17 mouse cellular contexts compared by ENCODE assay signal in the genomic region with DNA sequence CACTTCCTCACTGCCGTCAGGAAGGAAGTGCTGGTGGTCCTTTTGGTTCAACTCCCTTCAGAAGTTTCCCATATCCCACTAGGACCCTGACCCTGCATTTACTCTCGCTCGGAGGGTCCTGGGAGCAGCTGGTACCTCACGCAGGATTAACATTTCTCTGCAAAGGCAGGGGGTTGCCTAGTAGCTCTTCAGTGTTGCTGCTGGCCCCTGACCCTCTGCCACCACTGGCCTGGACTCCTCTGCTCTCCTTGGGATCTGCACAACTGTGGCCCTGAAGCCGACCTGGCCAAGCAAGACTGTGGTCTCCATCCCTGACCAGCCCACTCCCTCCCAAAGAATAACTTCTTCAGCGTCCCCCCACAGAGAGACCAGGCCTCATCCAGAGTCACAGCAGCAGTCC. TPM values are rescaled to one million over a fixed set of nuclear protein-coding genes. Genes with fewer than 3 reads are reported as not detected.
DNase-seq lines count a peak whose midpoint lies in the region; ATAC-seq and TF ChIP-seq lines count a peak whose summit lies in the region.
"Had no signal": no experiment of that assay in that cellular context is flagged by ENCODE, and none has a peak within 500 bp of the region (broad histone marks: within the 10 kb centered on the region; RNA-seq: fewer than 3 reads in every experiment).

No protein-coding gene starts in this region.

- H3ac ChIP-seq in myocyte (ENCODE audit: control insufficient read depth, insufficient read length), result no peak overlapping the region

- peaks cover 30% of the 10 kb centered on the region for H3K79me2 ChIP-seq in myocyte (ENCODE audit: control insufficient read depth, insufficient read depth)

- H3K9ac ChIP-seq in midbrain, embryonic 13.5 days (replicated peaks), result peak overlapping the region; percentile 39; the same call in 1 of the 2 replicates
- H3K9ac ChIP-seq in midbrain, embryonic 15.5 days, result no peak overlapping the region
- no peak overlapping the region for H3K9ac ChIP-seq in ES-E14 (ENCODE audit: insufficient read depth, low read depth, low read length, poor library complexity, severe bottlenecking)
- H3K9ac ChIP-seq: embryonic facial prominence, embryonic 13.5 days; liver, embryonic 13.5 days; lung, embryonic 15.5 days had no signal

- H3K4me3 ChIP-seq in midbrain, embryonic 13.5 days (replicated peaks), result no peak overlapping the region
- H3K4me3 ChIP-seq in midbrain, embryonic 15.5 days, result no peak overlapping the region
- no peak overlapping the region for H3K4me3 ChIP-seq in ES-E14 (ENCODE audit: insufficient read depth in 1 of 2, low read depth in 1 of 2, low read length in 2 of 2, poor library complexity in 1 of 2, severe bottlenecking in 1 of 2)
- peak overlapping the region; percentile 95 for H3K4me3 ChIP-seq in myocyte
- H3K4me3 ChIP-seq: embryonic facial prominence, embryonic 13.5 days; heart, adult 2 months; liver, embryonic 13.5 days; lung, embryonic 15.5 days had no signal

- H3K4me2 ChIP-seq in midbrain, embryonic 13.5 days (replicated peaks), result no peak overlapping the region
- no peak overlapping the region for H3K4me2 ChIP-seq in midbrain, embryonic 15.5 days
- H3K4me2 ChIP-seq in myocyte (ENCODE audit: low read depth), result no peak overlapping the region
- H3K4me2 ChIP-seq: liver, embryonic 13.5 days; lung, embryonic 15.5 days had no signal

- ATAC-seq in midbrain, embryonic 13.5 days, result no peak
- no peak for ATAC-seq in midbrain, embryonic 15.5 days (replicated peaks)

- no peaks in the 10 kb centered on the region for H3K9me3 ChIP-seq in midbrain, embryonic 13.5 days
- no peaks in the 10 kb centered on the region for H3K9me3 ChIP-seq in midbrain, embryonic 15.5 days
- H3K9me3 ChIP-seq in ES-E14 (ENCODE audit: control insufficient read depth, insufficient read depth, low read depth, low read length), result no peaks in the 10 kb centered on the region
- H3K9me3 ChIP-seq: embryonic facial prominence, embryonic 13.5 days; liver, embryonic 13.5 days; lung, embryonic 15.5 days had no signal

- H3K27me3 ChIP-seq in midbrain, embryonic 13.5 days, result peaks cover 47% of the 10 kb centered on the region
- peaks cover 41% of the 10 kb centered on the region for H3K27me3 ChIP-seq in midbrain, embryonic 15.5 days (replicated peaks)
- no peaks in the 10 kb centered on the region for H3K27me3 ChIP-seq in myocyte (ENCODE audit: control insufficient read depth, insufficient read depth, insufficient read length)

- DNase-seq in heart, adult 11 months, result peak; percentile 90
- no peak for DNase-seq in heart, postnatal 10 days
- no peak for DNase-seq in ES-E14 (ENCODE audit: low read depth, low spot score)
- no peak for DNase-seq in gastrocnemius, postnatal 4 days (ENCODE audit: low spot score in 2 of 2)
- DNase-seq: heart, adult 2 months; liver, embryonic 13.5 days; retina, postnatal 1 day; thymus, adult 18-20 months had no signal

- TF ChIP-seq POLR2A in myocyte (IDR thresholded peaks at IDR 0.05; ENCODE audit: insufficient read length, low read depth), result no peak

- no peak overlapping the region for H3K27ac ChIP-seq in midbrain, embryonic 13.5 days
- no peak overlapping the region for H3K27ac ChIP-seq in midbrain, embryonic 15.5 days
- H3K27ac ChIP-seq in ES-E14 (ENCODE audit: insufficient read depth, low read depth, low read length, poor library complexity, severe bottlenecking), result 0 out of 2 replicates have a peak overlapping the region, but pooled peaks have one; percentile 13
- H3K27ac ChIP-seq: embryonic facial prominence, embryonic 13.5 days; liver, embryonic 13.5 days; lung, embryonic 15.5 days; macrophage had no signal

- H3K4me1 ChIP-seq in midbrain, embryonic 13.5 days (replicated peaks), result peaks cover 25% of the 10 kb centered on the region
- H3K4me1 ChIP-seq in midbrain, embryonic 15.5 days, result peaks cover 12% of the 10 kb centered on the region
- peaks cover 5 to 28% of the 10 kb centered on the region in 2 experiments; a peak in 3 of 4 replicates for H3K4me1 ChIP-seq in ES-E14 (ENCODE audit: control insufficient read depth in 2 of 2, insufficient read depth in 2 of 2, low read length in 2 of 2, poor library complexity in 1 of 2)

- peaks cover 43% of the 10 kb centered on the region for H3K36me3 ChIP-seq in midbrain, embryonic 13.5 days
- 0 out of 2 replicates have a peak, but pooled peaks cover 17% of the 10 kb centered on the region for H3K36me3 ChIP-seq in midbrain, embryonic 15.5 days (replicated peaks)
- H3K36me3 ChIP-seq in ES-E14 (ENCODE audit: control insufficient read depth, insufficient read depth, low read length, poor library complexity, severe bottlenecking) (peaks cover 18% of the 10 kb centered on the region; the same call in 1 of the 2 replicates), myocyte (ENCODE audit: control insufficient read depth, insufficient read depth) (peaks cover 10% of the 10 kb centered on the region)

- WGBS in midbrain, embryonic 13.5 days, result 46% methylated on average over 6 of the region's 6 CpGs
- 61% methylated on average over 6 of the region's 6 CpGs for WGBS in midbrain, embryonic 15.5 days

- intact Hi-C loops in heart, postnatal 10 days (cut with DNase I), result no loop called here

- in situ Hi-C loops in ES-E14 (cut with MboI; ENCODE audit: low sequenced_read_pairs in 2 of 2, unreplicated experiment in 2 of 2), result no loop called here

TF ChIP-seq in ES-E14, 5 proteins besides CTCF, POLR2A, EP300 and RAD21:
- TF ChIP-seq MAFK (IDR thresholded peaks at IDR 0.05; ENCODE audit: insufficient read depth, low read depth, low read length) (no peak), ZNF384 (IDR thresholded peaks at IDR 0.05; ENCODE audit: low read depth, low read length) (no peak), HCFC1 (IDR thresholded peaks at IDR 0.05; ENCODE audit: borderline replicate concordance, insufficient read depth, low read length) (no peak), ZC3H11A (IDR thresholded peaks at IDR 0.05; ENCODE audit: borderline replicate concordance, low read depth, low read length) (no peak), CHD2 (IDR thresholded peaks at IDR 0.05; ENCODE audit: low read depth, low read length) (no peak)
TF ChIP-seq in ES-E14: peak in this region for 0.

TF ChIP-seq in myocyte, 11 proteins besides CTCF, POLR2A, EP300 and RAD21:
- TF ChIP-seq E2F4 (IDR thresholded peaks at IDR 0.05; ENCODE audit: insufficient read depth) (no peak), MYOD1 (IDR thresholded peaks at IDR 0.05; ENCODE audit: control insufficient read depth in 1 of 3, insufficient read length in 2 of 3, low read depth in 2 of 3) (no peak), MYOG (IDR thresholded peaks at IDR 0.05; ENCODE audit: control insufficient read depth in 1 of 3, insufficient read depth in 1 of 3, insufficient read length in 2 of 3, low read depth in 2 of 3) (no peak), SRF (IDR thresholded peaks at IDR 0.05; ENCODE audit: control insufficient read depth, insufficient read length, low read depth) (no peak)

RNA-seq across cellular contexts. Expression of a gene that starts 1.0 kb away (rescaled TPM):
- 1 to 10 TPM; 2.1 to 2.4 TPM for total RNA-seq in heart, postnatal 10 days (2021)
- 1.3 and 2.1 TPM in 2 replicates for polyA plus RNA-seq in midbrain, embryonic 13.5 days (2015; fragmentation: Nextera tagmentation; extraction: Ambion mirVana)
- polyA plus RNA-seq in midbrain, embryonic 15.5 days (2015; fragmentation: Nextera tagmentation; extraction: Ambion mirVana), result 0.91 and 1.6 TPM in 2 replicates
- 9.0 and 16.5 TPM in 2 replicates for total RNA-seq in ES-E14 (2012; rRNA removed)
- polyA plus RNA-seq in myocyte (2012; fragmentation: generic; extraction: Trizol), result 63.9 TPM
- 1 to 10 TPM; 3.4 to 3.5 TPM for total RNA-seq in gastrocnemius, postnatal 4 days (2021)

RNA-seq across cellular contexts. Expression of a gene that starts 8.2 kb away (rescaled TPM):
- total RNA-seq in heart, postnatal 10 days (2021), result 10 to 100 TPM; 13.5 to 15.6 TPM
- polyA plus RNA-seq in midbrain, embryonic 13.5 days (2015; fragmentation: Nextera tagmentation; extraction: Ambion mirVana), result 52.6 and 58.9 TPM in 2 replicates
- polyA plus RNA-seq in midbrain, embryonic 15.5 days (2015; fragmentation: Nextera tagmentation; extraction: Ambion mirVana), result 40.0 and 44.4 TPM in 2 replicates
- 18.6 and 24.1 TPM in 2 replicates for total RNA-seq in ES-E14 (2012; rRNA removed)
- 45.8 TPM for polyA plus RNA-seq in myocyte (2012; fragmentation: generic; extraction: Trizol)
- 10 to 100 TPM; 18.3 to 19.6 TPM for total RNA-seq in gastrocnemius, postnatal 4 days (2021)

RNA-seq across cellular contexts. Expression of a gene that starts 10.6 kb away (rescaled TPM):
- 1 to 10 TPM; 1.6 to 2.3 TPM for total RNA-seq in heart, postnatal 10 days (2021)
- 3.9 and 4.3 TPM in 2 replicates for polyA plus RNA-seq in midbrain, embryonic 13.5 days (2015; fragmentation: Nextera tagmentation; extraction: Ambion mirVana)
- 3.6 and 4.2 TPM in 2 replicates for polyA plus RNA-seq in midbrain, embryonic 15.5 days (2015; fragmentation: Nextera tagmentation; extraction: Ambion mirVana)
- total RNA-seq in ES-E14 (2012; rRNA removed), result 3.2 and 4.3 TPM in 2 replicates
- polyA plus RNA-seq in myocyte (2012; fragmentation: generic; extraction: Trizol), result 1.6 TPM
- total RNA-seq in gastrocnemius, postnatal 4 days (2021), result under 1 TPM in 1 of 2 experiments, not detected in 1; 0.29 TPM
- total RNA-seq: common myeloid progenitor, adult 5-6 weeks had no signal
- polyA plus RNA-seq: intestine, postnatal 0 days had no signal

RNA-seq across cellular contexts. Expression of a gene that starts 10.7 kb away (rescaled TPM):
- total RNA-seq in heart, postnatal 10 days (2021), result 10 to 100 TPM; 38.3 to 45.5 TPM
- 52.9 and 54.3 TPM in 2 replicates for polyA plus RNA-seq in midbrain, embryonic 13.5 days (2015; fragmentation: Nextera tagmentation; extraction: Ambion mirVana)
- 78.8 and 80.6 TPM in 2 replicates for polyA plus RNA-seq in midbrain, embryonic 15.5 days (2015; fragmentation: Nextera tagmentation; extraction: Ambion mirVana)
- 14.1 and 27.2 TPM in 2 replicates for total RNA-seq in ES-E14 (2012; rRNA removed)
- 46.7 TPM for polyA plus RNA-seq in myocyte (2012; fragmentation: generic; extraction: Trizol)
- total RNA-seq in gastrocnemius, postnatal 4 days (2021), result 10 to 100 TPM; 28.5 to 31.4 TPM

RNA-seq across cellular contexts. Expression of a gene that starts 18.6 kb away (rescaled TPM):
- total RNA-seq in heart, postnatal 10 days (2021), result 10 to 100 TPM; 33.8 to 39.7 TPM
- polyA plus RNA-seq in midbrain, embryonic 13.5 days (2015; fragmentation: Nextera tagmentation; extraction: Ambion mirVana), result 11.0 and 15.2 TPM in 2 replicates
- polyA plus RNA-seq in midbrain, embryonic 15.5 days (2015; fragmentation: Nextera tagmentation; extraction: Ambion mirVana), result 19.7 and 24.2 TPM in 2 replicates
- 4.5 and 9.0 TPM in 2 replicates for total RNA-seq in ES-E14 (2012; rRNA removed)
- polyA plus RNA-seq in myocyte (2012; fragmentation: generic; extraction: Trizol), result 10.4 TPM
- 100 to 1,000 TPM; 108 to 113 TPM for total RNA-seq in gastrocnemius, postnatal 4 days (2021)
- total RNA-seq: neutrophil, adult 5-6 weeks had no signal
- polyA plus RNA-seq: macrophage had no signal
